Mouse (Mus musculus) neutrophil, adult 5-6 weeks (primary cell): ENCODE measurements around the gene Olfr974. TPM values are rescaled to one million over a fixed set of nuclear protein-coding genes. Genes with fewer than 3 reads are reported as not detected.
"Not testable (repeated sequence)": the region's sequence is repeated elsewhere in the genome, so short reads cannot be mapped to it uniquely, and the experiment has no call there.

ENCODE experiments used
- ATAC-seq: fragments of 151-379, 151-347 bp; 2 replicates; pipeline ENCODE4 v1.8.0; 2017; ENCODE audit warnings: mild to moderate bottlenecking, moderate TSS enrichment; ENCODE audit not compliant: insufficient number of reproducible peaks, poor library complexity, low FRiP score, severe bottlenecking; ENCODE audit errors: extremely low read depth
- total RNA-seq: library from RNA; stranded (forward); fragments of 200-1000 nt; gene quantifications from 2 replicates; pipeline ENCODE4 v1.2.3, GENCODE M21; 2017

The Olfr974 gene
- 0.12 TPM in 1 of 2 replicates, not detected in the other for total RNA-seq

DNA sequence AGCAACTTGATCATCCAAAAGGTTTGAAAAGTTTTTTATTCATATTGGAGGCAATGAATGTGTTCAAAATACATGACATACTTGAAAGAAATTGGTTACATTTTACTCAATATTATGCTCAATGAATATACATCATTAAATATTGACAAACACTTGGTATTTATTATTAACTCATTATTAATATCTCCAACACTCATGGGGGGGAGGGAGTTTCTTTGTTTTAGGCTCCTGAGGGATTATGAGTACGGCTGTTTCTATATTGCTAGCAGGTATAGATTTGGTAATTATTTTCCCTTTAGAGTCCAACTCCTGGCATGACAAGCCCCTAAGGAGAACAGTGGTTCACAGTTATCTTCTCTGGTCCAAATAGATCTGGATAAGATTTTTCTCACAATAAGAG is at the start of gene Olfr974:
Olfr974 (plus strand) TSS at position 301 of the 400 bp plus-strand sequence.
- ATAC-seq = no peak

DNA sequence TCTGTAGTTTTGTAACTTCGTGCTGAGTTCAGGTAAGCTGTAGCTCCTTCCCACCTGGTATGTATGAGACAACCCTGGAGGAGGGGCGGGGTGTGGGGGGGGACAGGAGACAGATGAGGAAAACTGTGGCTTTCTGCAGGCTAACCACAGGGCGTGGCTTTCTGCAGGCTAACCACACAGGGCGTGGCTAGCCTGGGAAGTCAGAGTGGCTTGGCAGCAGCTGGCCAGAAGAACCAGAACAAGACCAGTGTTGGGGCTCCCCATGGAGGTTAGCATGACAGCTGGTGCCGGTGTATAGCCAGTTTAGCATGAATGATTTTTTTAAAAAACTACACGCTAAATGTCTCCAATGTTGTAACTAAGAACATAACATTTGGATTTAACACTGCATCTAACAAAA is 32.2 kb upstream of the Olfr974 start:
- ATAC-seq = peak; percentile 66; the same call in 1 of the 2 replicates

DNA sequence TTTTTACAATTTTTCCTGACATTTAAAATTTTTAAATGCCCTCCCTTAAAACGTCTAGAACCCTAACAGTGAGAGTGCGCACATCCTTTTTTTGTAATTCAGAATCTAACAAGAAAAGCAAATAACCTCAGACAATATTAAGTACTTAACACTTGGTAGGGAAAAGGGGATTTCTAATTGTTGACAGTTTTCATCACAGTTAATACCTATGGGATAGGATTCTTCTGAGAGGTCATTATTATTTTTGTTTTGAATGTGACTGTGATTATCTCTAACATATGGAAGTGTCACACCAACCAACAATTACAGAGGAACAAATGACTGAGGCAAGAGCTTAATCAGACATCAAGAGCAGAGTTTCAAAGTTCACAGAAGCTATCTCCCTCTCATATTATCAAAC is 30.3 kb upstream of the Olfr974 start, which contains the start of gene Olfr229:
Olfr229 (plus strand) TSS at position 301 of the 400 bp plus-strand sequence.
- no peak for ATAC-seq

DNA sequence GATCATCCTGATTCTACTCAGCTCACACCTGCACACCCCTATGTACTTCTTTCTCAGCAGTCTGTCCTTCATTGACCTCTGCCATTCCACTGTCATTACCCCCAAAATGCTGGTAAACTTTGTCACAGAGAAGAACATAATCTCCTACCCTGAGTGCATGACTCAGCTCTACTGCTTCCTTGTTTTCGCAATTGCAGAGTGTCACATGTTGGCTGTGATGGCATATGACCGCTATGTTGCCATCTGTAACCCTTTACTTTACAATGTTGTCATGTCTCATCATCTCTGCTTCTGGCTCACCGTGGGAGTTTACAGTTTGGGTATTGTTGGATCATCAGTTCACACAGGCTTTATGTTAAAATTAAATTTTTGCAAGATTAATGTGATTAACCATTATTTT is 27.4 kb upstream of the Olfr974 start:
- peak; percentile 86 for ATAC-seq

DNA sequence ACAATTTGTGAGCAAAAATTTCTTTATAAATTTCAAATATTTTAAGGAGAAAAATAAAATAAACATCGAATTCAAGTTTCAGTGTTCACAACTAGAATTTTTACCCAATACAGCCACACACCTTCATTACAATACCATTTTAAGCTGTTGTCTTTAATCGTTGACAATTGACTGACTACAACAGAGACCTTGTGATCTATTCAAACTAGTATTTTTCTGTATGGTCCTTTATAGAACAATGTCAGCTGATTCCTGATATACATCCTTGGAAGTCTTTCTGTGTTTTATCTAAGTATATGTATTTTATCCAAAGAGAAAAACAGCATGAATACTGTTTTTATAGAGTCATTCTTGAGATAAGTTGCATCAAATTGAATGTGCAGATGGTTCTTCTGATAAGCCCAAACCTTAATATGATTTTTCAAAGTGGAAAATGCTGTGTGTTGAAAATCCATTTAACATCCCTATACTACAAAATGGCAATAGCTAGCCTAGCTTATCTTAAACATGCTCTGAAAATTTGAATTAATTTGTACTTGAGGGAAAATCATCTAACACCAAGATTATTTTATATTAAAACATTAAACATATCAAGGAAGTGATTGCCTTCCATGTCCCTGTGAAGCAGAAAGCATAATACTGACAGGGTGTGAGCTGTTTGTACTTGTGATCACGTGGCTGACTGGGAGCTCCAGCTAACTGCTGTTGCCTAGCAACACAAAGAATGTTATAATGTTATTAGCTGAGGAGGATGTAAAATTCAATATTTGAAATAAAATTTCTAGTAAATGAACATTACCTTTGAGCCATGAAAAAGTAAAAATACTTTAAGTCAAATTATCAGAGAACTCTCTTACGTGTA is 9.1 kb upstream of the Olfr974 start:
- ATAC-seq = not testable (repeated sequence)

DNA sequence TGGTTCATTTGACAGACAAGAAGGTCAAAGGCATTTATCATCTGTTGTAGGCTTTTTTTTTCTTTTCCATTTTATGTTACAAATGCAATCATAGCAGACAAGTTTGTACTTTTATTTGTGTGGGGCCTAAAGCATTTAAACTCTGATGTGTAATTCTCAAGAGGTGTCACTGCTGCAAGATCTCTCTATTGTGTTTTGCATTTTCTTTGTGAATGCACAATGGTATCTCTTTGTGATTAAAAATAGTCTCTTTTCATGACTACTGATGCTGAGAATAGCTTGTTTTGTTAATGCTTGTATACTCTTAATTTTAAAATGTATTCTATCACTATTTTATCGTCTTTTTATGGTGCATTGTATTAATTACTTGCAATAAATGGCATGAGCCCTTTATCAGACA is 8.5 kb upstream of the Olfr974 start:
- ATAC-seq = not testable (repeated sequence)

DNA sequence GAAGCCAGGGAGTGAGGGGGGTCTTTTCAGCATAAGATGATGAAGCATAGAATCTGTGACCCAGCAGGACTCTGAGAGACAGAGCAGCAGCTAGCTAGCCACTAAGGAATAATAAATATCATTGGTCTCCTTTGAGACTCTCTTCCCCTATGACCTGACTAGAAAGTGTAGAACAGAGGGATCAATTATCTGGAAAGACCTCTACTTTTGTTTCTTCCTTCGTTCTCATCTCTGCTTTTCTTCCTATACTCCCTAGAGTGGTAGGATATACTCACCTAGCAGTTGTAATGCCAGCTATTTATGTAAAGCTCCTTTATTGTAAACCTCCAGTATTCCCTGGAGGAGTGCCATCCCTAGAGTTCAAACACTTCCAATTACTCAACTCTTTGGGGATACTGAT is 14.6 kb downstream of the Olfr974 start, which contains the start of gene Olfr975:
Olfr975 (minus strand) TSS at position 101 of the 400 bp plus-strand sequence.
- no peak for ATAC-seq

DNA sequence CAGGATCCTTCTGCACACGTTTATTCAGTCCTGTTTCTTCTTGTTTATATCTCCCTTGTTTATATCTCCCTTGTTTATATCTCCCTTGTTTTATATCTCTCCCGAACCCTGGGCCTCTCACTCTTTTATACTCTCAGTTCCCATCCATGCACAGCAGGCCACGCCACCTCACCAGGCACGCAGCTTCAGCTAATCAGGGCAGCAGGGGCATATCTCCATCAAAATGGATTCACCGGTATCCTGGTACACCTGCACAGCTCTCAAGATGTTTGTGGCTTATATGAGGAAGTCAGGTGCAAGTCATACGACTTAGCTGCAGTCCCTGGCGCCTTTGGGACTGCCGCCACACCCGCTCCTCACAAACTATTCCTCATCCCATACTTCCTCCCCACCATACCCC is 23.7 kb downstream of the Olfr974 start, which contains the start of gene Olfr976:
Olfr976 (minus strand) TSS at position 101 of the 400 bp plus-strand sequence.
- not testable (repeated sequence) for ATAC-seq

DNA sequence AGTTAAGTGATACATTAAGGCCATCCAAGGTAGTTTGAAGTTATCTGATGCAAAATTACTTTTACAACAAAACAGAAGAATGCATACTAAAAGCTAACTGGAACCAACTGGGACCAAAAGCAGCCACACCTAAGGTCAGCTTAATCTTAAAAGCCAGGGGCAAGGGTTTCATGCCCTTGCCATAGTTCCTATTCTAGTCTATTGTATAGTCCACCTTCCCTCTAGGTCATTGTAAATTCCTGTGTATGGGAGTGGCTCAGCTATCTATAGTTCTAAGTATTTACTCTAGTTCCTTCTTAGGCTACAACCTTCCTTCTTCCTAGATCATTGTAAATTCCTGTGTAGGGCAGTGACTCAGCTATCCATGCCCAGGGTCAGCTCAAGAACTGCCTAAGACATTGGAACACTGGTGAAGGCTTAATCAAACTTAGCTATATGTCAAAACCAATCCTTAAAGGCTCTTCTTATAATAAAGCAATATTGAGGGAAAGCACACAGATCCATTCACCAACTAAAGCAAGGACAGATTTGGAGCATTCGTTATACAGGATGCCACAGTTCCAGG is 39.4 kb downstream of the Olfr974 start:
- not testable (repeated sequence) for ATAC-seq

DNA sequence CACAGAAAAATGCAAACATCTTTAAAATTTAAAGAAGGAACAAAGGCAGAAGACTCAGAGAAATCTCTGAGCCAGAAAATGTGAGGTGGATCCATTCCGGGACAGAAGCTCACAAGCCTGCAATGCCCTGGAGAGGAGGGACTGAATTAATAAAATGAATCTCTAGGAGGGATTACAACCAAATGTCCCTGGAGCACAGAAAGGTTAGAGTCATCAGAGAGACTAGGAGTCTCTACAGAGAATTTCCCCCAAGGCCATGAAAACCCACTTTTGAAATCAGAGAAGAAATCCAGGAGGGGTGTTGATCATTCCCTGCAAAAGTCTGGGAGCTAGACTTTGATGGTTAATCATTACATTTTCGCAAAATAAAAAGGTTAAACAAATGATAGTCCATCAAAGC is 54.5 kb downstream of the Olfr974 start, which contains the start of gene Olfr978:
Olfr978 (plus strand) TSS at position 301 of the 400 bp plus-strand sequence.
- no peak for ATAC-seq

Other genes starting within 250 kb of the Olfr974 start
- gene Olfr149, start 230.4 kb upstream of the Olfr974 start, total RNA-seq = not detected in 2 replicates
- gene Olfr965, start 226.1 kb upstream of the Olfr974 start, total RNA-seq = not detected in 2 replicates
- not detected in 2 replicates for gene Olfr150, start 206.5 kb upstream of the Olfr974 start, total RNA-seq
- gene Olfr967, start 191.3 kb upstream of the Olfr974 start, total RNA-seq = not detected in 2 replicates
- gene Olfr968, start 154.2 kb upstream of the Olfr974 start, total RNA-seq = not detected in 2 replicates
- not detected in 2 replicates for gene Olfr969, start 146.6 kb upstream of the Olfr974 start, total RNA-seq
- gene Olfr970, start 128.6 kb upstream of the Olfr974 start, total RNA-seq = not detected in 2 replicates
- not detected in 2 replicates for gene Olfr971, start 100.6 kb upstream of the Olfr974 start, total RNA-seq
- gene Olfr972, start 71.1 kb upstream of the Olfr974 start, total RNA-seq = not detected in 2 replicates
- not detected in 2 replicates for gene Olfr229, start 30.2 kb upstream of the Olfr974 start, total RNA-seq
- gene Olfr975, start 14.5 kb downstream of the Olfr974 start, total RNA-seq = not detected in 2 replicates
- not detected in 2 replicates for gene Olfr976, start 23.6 kb downstream of the Olfr974 start, total RNA-seq
- not detected in 2 replicates for gene Olfr978, start 54.6 kb downstream of the Olfr974 start, total RNA-seq
- gene Olfr979, start 66.0 kb downstream of the Olfr974 start, total RNA-seq = not detected in 2 replicates
- gene Olfr980, start 72.1 kb downstream of the Olfr974 start, total RNA-seq = not detected in 2 replicates
- not detected in 2 replicates for gene Olfr981, start 84.0 kb downstream of the Olfr974 start, total RNA-seq
- not detected in 2 replicates for gene Olfr982, start 136.3 kb downstream of the Olfr974 start, total RNA-seq
- gene Olfr983, start 156.1 kb downstream of the Olfr974 start, total RNA-seq = not detected in 2 replicates
- gene Olfr984, start 176.7 kb downstream of the Olfr974 start, total RNA-seq = 0.25 TPM in 1 of 2 replicates, not detected in the other
- not detected in 2 replicates for gene Olfr985, start 192.7 kb downstream of the Olfr974 start, total RNA-seq
- not detected in 2 replicates for gene Tmem225, start 210.6 kb downstream of the Olfr974 start, total RNA-seq
- not detected in 2 replicates for gene Olfr986, start 243.4 kb downstream of the Olfr974 start, total RNA-seq